Mouse (Mus musculus): ENCODE measurements around the gene Olfr1026. TPM values are rescaled to one million over a fixed set of nuclear protein-coding genes. Genes with fewer than 3 reads are reported as not detected.

Olfr1026 gene
- not detected in 2 replicates for polyA plus RNA-seq (2015; fragmentation: Nextera tagmentation; extraction: Ambion mirVana)

- Histone ChIP-seq H3K27me3 (replicated peaks; ENCODE audit: control insufficient read depth, insufficient read depth, low read length) (no peaks in the 10 kb centered on the region), H3K9me3 (ENCODE audit: control insufficient read depth, low read length) (no peaks in the 10 kb centered on the region), H3K36me3 (ENCODE audit: control insufficient read depth, insufficient read depth, low read length) (no peaks in the 10 kb centered on the region), H3K4me3 (ENCODE audit: low read length) (no peak within 1 kb of the TSS), H3K27ac (ENCODE audit: low read length) (no peak within 1 kb of the TSS), H3K4me1 (ENCODE audit: control insufficient read depth, insufficient read depth, low read length) (no peaks in the 10 kb centered on the region), H3K9ac (ENCODE audit: low read depth, low read length) (no peak within 1 kb of the TSS), H3K4me2 (ENCODE audit: low read depth, low read length) (no peak within 1 kb of the TSS)
- ATAC-seq = no peak
- WGBS = 83% methylated on average over 3 of the region's 3 CpGs
Observed at GRCm38 (mm10) chr2:85921258-85921657, at the start of gene Olfr1026. TSS of gene Olfr1026 (plus strand) at chr2:85921558.

- H3K36me3 ChIP-seq (ENCODE audit: control insufficient read depth, insufficient read depth, low read length) = no peaks in the 10 kb centered on the region
- H3K4me3 ChIP-seq (ENCODE audit: low read length) = no peak within 1 kb of the TSS
- H3K27me3 ChIP-seq (replicated peaks; ENCODE audit: control insufficient read depth, insufficient read depth, low read length) = no peaks in the 10 kb centered on the region
- H3K9ac ChIP-seq (ENCODE audit: low read depth, low read length) = no peak within 1 kb of the TSS
- no peaks in the 10 kb centered on the region for H3K9me3 ChIP-seq (ENCODE audit: control insufficient read depth, low read length)
- 76% methylated on average over 2 of the region's 2 CpGs for WGBS
- no peaks in the 10 kb centered on the region for H3K4me1 ChIP-seq (ENCODE audit: control insufficient read depth, insufficient read depth, low read length)
- H3K4me2 ChIP-seq (ENCODE audit: low read depth, low read length) = no peak within 1 kb of the TSS
- H3K27ac ChIP-seq (ENCODE audit: low read length) = no peak within 1 kb of the TSS
- ATAC-seq = no peak
Observed at GRCm38 (mm10) chr2:85885340-85885739, 36.0 kb upstream of the Olfr1026 start, which contains the start of gene Olfr1023. TSS of gene Olfr1023 (plus strand) at chr2:85885640.

- H3K9ac ChIP-seq (ENCODE audit: low read depth, low read length) = no peak within 1 kb of the TSS
- H3K4me3 ChIP-seq (ENCODE audit: low read length) = no peak within 1 kb of the TSS
- H3K27ac ChIP-seq (ENCODE audit: low read length) = no peak within 1 kb of the TSS
- no peaks in the 10 kb centered on the region for H3K27me3 ChIP-seq (replicated peaks; ENCODE audit: control insufficient read depth, insufficient read depth, low read length)
- no peaks in the 10 kb centered on the region for H3K4me1 ChIP-seq (ENCODE audit: control insufficient read depth, insufficient read depth, low read length)
- H3K36me3 ChIP-seq (ENCODE audit: control insufficient read depth, insufficient read depth, low read length) = no peaks in the 10 kb centered on the region
- no peak within 1 kb of the TSS for H3K4me2 ChIP-seq (ENCODE audit: low read depth, low read length)
- WGBS = 83% methylated on average over 3 of the region's 3 CpGs
- H3K9me3 ChIP-seq (ENCODE audit: control insufficient read depth, low read length) = no peaks in the 10 kb centered on the region
- no peak for ATAC-seq
Observed at GRCm38 (mm10) chr2:85904952-85905351, 16.4 kb upstream of the Olfr1026 start, which contains the start of gene Olfr1024. TSS of gene Olfr1024 (minus strand) at chr2:85905052.

GRCm38 (mm10) chr2:85913197-85913596, 8.2 kb upstream of the Olfr1026 start:
- Histone ChIP-seq H3K9ac (ENCODE audit: low read depth, low read length) (no peak overlapping the region), H3K4me2 (ENCODE audit: low read depth, low read length) (no peak overlapping the region), H3K27ac (ENCODE audit: low read length) (no peak overlapping the region), H3K4me3 (ENCODE audit: low read length) (no peak overlapping the region), H3K4me1 (ENCODE audit: control insufficient read depth, insufficient read depth, low read length) (no peaks in the 10 kb centered on the region), H3K27me3 (replicated peaks; ENCODE audit: control insufficient read depth, insufficient read depth, low read length) (no peaks in the 10 kb centered on the region), H3K36me3 (ENCODE audit: control insufficient read depth, insufficient read depth, low read length) (no peaks in the 10 kb centered on the region), H3K9me3 (ENCODE audit: control insufficient read depth, low read length) (no peaks in the 10 kb centered on the region)
- ATAC-seq = no peak

- Histone ChIP-seq H3K4me3 (ENCODE audit: low read length) (no peak within 1 kb of the TSS), H3K4me2 (ENCODE audit: low read depth, low read length) (no peak within 1 kb of the TSS), H3K9ac (ENCODE audit: low read depth, low read length) (no peak within 1 kb of the TSS), H3K9me3 (ENCODE audit: control insufficient read depth, low read length) (no peaks in the 10 kb centered on the region), H3K27ac (ENCODE audit: low read length) (no peak within 1 kb of the TSS), H3K4me1 (ENCODE audit: control insufficient read depth, insufficient read depth, low read length) (no peaks in the 10 kb centered on the region), H3K27me3 (replicated peaks; ENCODE audit: control insufficient read depth, insufficient read depth, low read length) (no peaks in the 10 kb centered on the region), H3K36me3 (ENCODE audit: control insufficient read depth, insufficient read depth, low read length) (no peaks in the 10 kb centered on the region)
- ATAC-seq = no peak
- 47% methylated on average over 1 of the region's 1 CpGs for WGBS
Observed at GRCm38 (mm10) chr2:85914893-85915292, 6.5 kb upstream of the Olfr1026 start, which contains the start of gene Olfr1025-ps1. TSS of gene Olfr1025-ps1 (plus strand) at chr2:85915193.

- no peak within 1 kb of the TSS for H3K4me3 ChIP-seq (ENCODE audit: low read length)
- ATAC-seq = no peak
- H3K4me1 ChIP-seq (ENCODE audit: control insufficient read depth, insufficient read depth, low read length) = no peaks in the 10 kb centered on the region
- no peak within 1 kb of the TSS for H3K27ac ChIP-seq (ENCODE audit: low read length)
- WGBS = 78% methylated on average over 1 of the region's 1 CpGs
- no peaks in the 10 kb centered on the region for H3K27me3 ChIP-seq (replicated peaks; ENCODE audit: control insufficient read depth, insufficient read depth, low read length)
- no peak within 1 kb of the TSS for H3K4me2 ChIP-seq (ENCODE audit: low read depth, low read length)
- no peaks in the 10 kb centered on the region for H3K9me3 ChIP-seq (ENCODE audit: control insufficient read depth, low read length)
- no peaks in the 10 kb centered on the region for H3K36me3 ChIP-seq (ENCODE audit: control insufficient read depth, insufficient read depth, low read length)
- no peak within 1 kb of the TSS for H3K9ac ChIP-seq (ENCODE audit: low read depth, low read length)
Observed at GRCm38 (mm10) chr2:85950137-85950536, 28.8 kb downstream of the Olfr1026 start, which contains the start of gene Olfr1028. TSS of gene Olfr1028 (plus strand) at chr2:85950437.

GRCm38 (mm10) chr2:85973595-85973994, 52.2 kb downstream of the Olfr1026 start, which contains the start of gene Olfr1029:
TSS of gene Olfr1029 (plus strand) at chr2:85973895.
- Histone ChIP-seq H3K27ac (ENCODE audit: low read length) (no peak within 1 kb of the TSS), H3K9ac (ENCODE audit: low read depth, low read length) (no peak within 1 kb of the TSS), H3K4me3 (ENCODE audit: low read length) (no peak within 1 kb of the TSS), H3K27me3 (replicated peaks; ENCODE audit: control insufficient read depth, insufficient read depth, low read length) (no peaks in the 10 kb centered on the region), H3K4me2 (ENCODE audit: low read depth, low read length) (no peak within 1 kb of the TSS), H3K9me3 (ENCODE audit: control insufficient read depth, low read length) (no peaks in the 10 kb centered on the region), H3K36me3 (ENCODE audit: control insufficient read depth, insufficient read depth, low read length) (no peaks in the 10 kb centered on the region), H3K4me1 (ENCODE audit: control insufficient read depth, insufficient read depth, low read length) (no peaks in the 10 kb centered on the region)
- no peak for ATAC-seq
- WGBS = 75% methylated on average over 2 of the region's 2 CpGs

Other genes starting within 250 kb of the Olfr1026 start
- not detected in 2 replicates for gene Olfr1006, start 242.8 kb upstream of the Olfr1026 start, polyA plus RNA-seq (2015; fragmentation: Nextera tagmentation; extraction: Ambion mirVana)
- not detected in 2 replicates for gene Olfr1008, start 232.1 kb upstream of the Olfr1026 start, polyA plus RNA-seq (2015; fragmentation: Nextera tagmentation; extraction: Ambion mirVana)
- not detected in 2 replicates for gene Olfr1009, start 206.1 kb upstream of the Olfr1026 start, polyA plus RNA-seq (2015; fragmentation: Nextera tagmentation; extraction: Ambion mirVana)
- not detected in 2 replicates for gene Olfr1012, start 158.8 kb upstream of the Olfr1026 start, polyA plus RNA-seq (2015; fragmentation: Nextera tagmentation; extraction: Ambion mirVana)
- not detected in 2 replicates for gene Olfr1013, start 154.5 kb upstream of the Olfr1026 start, polyA plus RNA-seq (2015; fragmentation: Nextera tagmentation; extraction: Ambion mirVana)
- not detected in 2 replicates for gene Olfr1014, start 148.8 kb upstream of the Olfr1026 start, polyA plus RNA-seq (2015; fragmentation: Nextera tagmentation; extraction: Ambion mirVana)
- gene Olfr1015, start 139.5 kb upstream of the Olfr1026 start, polyA plus RNA-seq (2015; fragmentation: Nextera tagmentation; extraction: Ambion mirVana) = not detected in 2 replicates
- gene Olfr1016, start 119.0 kb upstream of the Olfr1026 start, polyA plus RNA-seq (2015; fragmentation: Nextera tagmentation; extraction: Ambion mirVana) = not detected in 2 replicates
- not detected in 2 replicates for gene Olfr1018, start 103.1 kb upstream of the Olfr1026 start, polyA plus RNA-seq (2015; fragmentation: Nextera tagmentation; extraction: Ambion mirVana)
- gene Olfr1019, start 76.1 kb upstream of the Olfr1026 start, polyA plus RNA-seq (2015; fragmentation: Nextera tagmentation; extraction: Ambion mirVana) = not detected in 2 replicates
- not detected in 2 replicates for gene Olfr1020, start 74.5 kb upstream of the Olfr1026 start, polyA plus RNA-seq (2015; fragmentation: Nextera tagmentation; extraction: Ambion mirVana)
- gene Olfr1022, start 53.0 kb upstream of the Olfr1026 start, polyA plus RNA-seq (2015; fragmentation: Nextera tagmentation; extraction: Ambion mirVana) = not detected in 2 replicates
- gene Olfr1023, start 35.9 kb upstream of the Olfr1026 start, polyA plus RNA-seq (2015; fragmentation: Nextera tagmentation; extraction: Ambion mirVana) = not detected in 2 replicates
- not detected in 2 replicates for gene Olfr1024, start 16.5 kb upstream of the Olfr1026 start, polyA plus RNA-seq (2015; fragmentation: Nextera tagmentation; extraction: Ambion mirVana)
- not detected in 2 replicates for gene Olfr1025-ps1, start 6.4 kb upstream of the Olfr1026 start, polyA plus RNA-seq (2015; fragmentation: Nextera tagmentation; extraction: Ambion mirVana)
- not detected in 2 replicates for gene Olfr1028, start 28.9 kb downstream of the Olfr1026 start, polyA plus RNA-seq (2015; fragmentation: Nextera tagmentation; extraction: Ambion mirVana)
- not detected in 2 replicates for gene Olfr1029, start 52.3 kb downstream of the Olfr1026 start, polyA plus RNA-seq (2015; fragmentation: Nextera tagmentation; extraction: Ambion mirVana)
- not detected in 2 replicates for gene Olfr1030, start 57.7 kb downstream of the Olfr1026 start, polyA plus RNA-seq (2015; fragmentation: Nextera tagmentation; extraction: Ambion mirVana)
- not detected in 2 replicates for gene Olfr1031, start 68.7 kb downstream of the Olfr1026 start, polyA plus RNA-seq (2015; fragmentation: Nextera tagmentation; extraction: Ambion mirVana)
- gene Olfr1032, start 84.0 kb downstream of the Olfr1026 start, polyA plus RNA-seq (2015; fragmentation: Nextera tagmentation; extraction: Ambion mirVana) = not detected in 2 replicates
- gene Olfr1033, start 99.1 kb downstream of the Olfr1026 start, polyA plus RNA-seq (2015; fragmentation: Nextera tagmentation; extraction: Ambion mirVana) = 1.6 and 3.0 TPM in 2 replicates
- gene Olfr1034, start 124.3 kb downstream of the Olfr1026 start, polyA plus RNA-seq (2015; fragmentation: Nextera tagmentation; extraction: Ambion mirVana) = 0.02 TPM in 1 of 2 replicates, not detected in the other
- not detected in 2 replicates for gene Olfr1036, start 152.4 kb downstream of the Olfr1026 start, polyA plus RNA-seq (2015; fragmentation: Nextera tagmentation; extraction: Ambion mirVana)
- not detected in 2 replicates for gene Olfr1037, start 165.8 kb downstream of the Olfr1026 start, polyA plus RNA-seq (2015; fragmentation: Nextera tagmentation; extraction: Ambion mirVana)
- gene Olfr1039, start 214.4 kb downstream of the Olfr1026 start, polyA plus RNA-seq (2015; fragmentation: Nextera tagmentation; extraction: Ambion mirVana) = not detected in 2 replicates
- gene Olfr1040, start 225.2 kb downstream of the Olfr1026 start, polyA plus RNA-seq (2015; fragmentation: Nextera tagmentation; extraction: Ambion mirVana) = not detected in 2 replicates
- not detected in 2 replicates for gene Olfr1042, start 240.3 kb downstream of the Olfr1026 start, polyA plus RNA-seq (2015; fragmentation: Nextera tagmentation; extraction: Ambion mirVana)
- not detected in 2 replicates for gene Olfr1043, start 246.0 kb downstream of the Olfr1026 start, polyA plus RNA-seq (2015; fragmentation: Nextera tagmentation; extraction: Ambion mirVana)